Mouse (Mus musculus): Measurements from ENCODE around the gene Tshb. TPM values are rescaled to one million over a fixed set of nuclear protein-coding genes. Genes with fewer than 3 reads are reported as not detected.

Tshb gene
- polyA plus RNA-seq, 1 experiment: 0.09 TPM

GRCm38 (mm10) chr3:102762388-102762787 lies 20.1 kb downstream of the Tshb start:
- TF ChIP-seq MYOG (IDR thresholded peaks at IDR 0.05; ENCODE audit: control insufficient read depth, extremely low read depth, insufficient read length) (no peak), CEBPB (IDR thresholded peaks at IDR 0.05; ENCODE audit: low read depth) (no peak), MAX (IDR thresholded peaks at IDR 0.05) (no peak), MYOD1 (IDR thresholded peaks at IDR 0.05; ENCODE audit: control insufficient read depth, insufficient read length, low read depth) (no peak), FOSL1 (IDR thresholded peaks at IDR 0.05; ENCODE audit: insufficient read depth, low read length, poor library complexity, severe bottlenecking) (no peak), USF1 (IDR thresholded peaks at IDR 0.05; ENCODE audit: low read depth) (no peak), CTCF (IDR thresholded peaks at IDR 0.05; ENCODE audit: control insufficient read depth, insufficient read depth, insufficient read length) (no peak)
- Histone ChIP-seq H3K27me3 (ENCODE audit: control insufficient read depth, insufficient read depth, insufficient read length) (no peaks in the 10 kb centered on the region), H3K36me3 (ENCODE audit: control insufficient read depth, insufficient read depth) (no peaks in the 10 kb centered on the region), H3ac (ENCODE audit: control insufficient read depth, insufficient read length, low read depth) (no peak overlapping the region), H3K79me2 (ENCODE audit: control insufficient read depth, insufficient read depth) (no peaks in the 10 kb centered on the region), H3K4me3 (ENCODE audit: insufficient read depth, poor library complexity, severe bottlenecking) (no peak overlapping the region), H3K79me3 (ENCODE audit: low read depth) (no peaks in the 10 kb centered on the region)

GRCm38 (mm10) chr3:102760236-102760635 lies 22.3 kb downstream of the Tshb start:
- Histone ChIP-seq H3K4me3 (ENCODE audit: insufficient read depth, poor library complexity, severe bottlenecking) (no peak overlapping the region), H3K36me3 (ENCODE audit: control insufficient read depth, insufficient read depth) (no peaks in the 10 kb centered on the region), H3ac (ENCODE audit: control insufficient read depth, insufficient read length, low read depth) (no peak overlapping the region), H3K79me3 (ENCODE audit: low read depth) (no peaks in the 10 kb centered on the region), H3K79me2 (ENCODE audit: control insufficient read depth, insufficient read depth) (no peaks in the 10 kb centered on the region), H3K27me3 (ENCODE audit: control insufficient read depth, insufficient read depth, insufficient read length) (no peaks in the 10 kb centered on the region)
- TF ChIP-seq FOSL1 (IDR thresholded peaks at IDR 0.05; ENCODE audit: insufficient read depth, low read length, poor library complexity, severe bottlenecking): no peak
- TF ChIP-seq USF1 (IDR thresholded peaks at IDR 0.05; ENCODE audit: low read depth): no peak
- TF ChIP-seq MYOG (IDR thresholded peaks at IDR 0.05; ENCODE audit: control insufficient read depth, extremely low read depth, insufficient read length): no peak
- TF ChIP-seq MYOD1 (IDR thresholded peaks at IDR 0.05; ENCODE audit: control insufficient read depth, insufficient read length, low read depth): no peak
- no peak for TF ChIP-seq CTCF (IDR thresholded peaks at IDR 0.05; ENCODE audit: control insufficient read depth, insufficient read depth, insufficient read length)
- TF ChIP-seq CEBPB (IDR thresholded peaks at IDR 0.05; ENCODE audit: low read depth): no peak
- TF ChIP-seq MAX (IDR thresholded peaks at IDR 0.05): no peak

GRCm38 (mm10) chr3:102757019-102757418 lies 25.5 kb downstream of the Tshb start:
- TF ChIP-seq CEBPB (IDR thresholded peaks at IDR 0.05; ENCODE audit: low read depth): no peak
- TF ChIP-seq CTCF (IDR thresholded peaks at IDR 0.05; ENCODE audit: control insufficient read depth, insufficient read depth, insufficient read length): no peak
- TF ChIP-seq MYOD1 (IDR thresholded peaks at IDR 0.05; ENCODE audit: control insufficient read depth, insufficient read length, low read depth): no peak
- TF ChIP-seq MYOG (IDR thresholded peaks at IDR 0.05; ENCODE audit: control insufficient read depth, extremely low read depth, insufficient read length): no peak
- no peak for TF ChIP-seq FOSL1 (IDR thresholded peaks at IDR 0.05; ENCODE audit: insufficient read depth, low read length, poor library complexity, severe bottlenecking)
- no peak for TF ChIP-seq MAX (IDR thresholded peaks at IDR 0.05)
- no peak for TF ChIP-seq USF1 (IDR thresholded peaks at IDR 0.05; ENCODE audit: low read depth)
- Histone ChIP-seq H3K79me3 (ENCODE audit: low read depth) (no peaks in the 10 kb centered on the region), H3K79me2 (ENCODE audit: control insufficient read depth, insufficient read depth) (no peaks in the 10 kb centered on the region), H3K36me3 (ENCODE audit: control insufficient read depth, insufficient read depth) (no peaks in the 10 kb centered on the region), H3ac (ENCODE audit: control insufficient read depth, insufficient read length, low read depth) (no peak overlapping the region), H3K4me3 (ENCODE audit: insufficient read depth, poor library complexity, severe bottlenecking) (no peak overlapping the region), H3K27me3 (ENCODE audit: control insufficient read depth, insufficient read depth, insufficient read length) (no peaks in the 10 kb centered on the region)

GRCm38 (mm10) chr3:102755801-102756200 lies 26.7 kb downstream of the Tshb start:
- H3K36me3 ChIP-seq (ENCODE audit: control insufficient read depth, insufficient read depth): no peaks in the 10 kb centered on the region
- no peak overlapping the region for H3K4me3 ChIP-seq (ENCODE audit: insufficient read depth, poor library complexity, severe bottlenecking)
- H3ac ChIP-seq (ENCODE audit: control insufficient read depth, insufficient read length, low read depth): no peak overlapping the region
- H3K79me2 ChIP-seq (ENCODE audit: control insufficient read depth, insufficient read depth): no peaks in the 10 kb centered on the region
- H3K27me3 ChIP-seq (ENCODE audit: control insufficient read depth, insufficient read depth, insufficient read length): no peaks in the 10 kb centered on the region
- TF ChIP-seq FOSL1 (IDR thresholded peaks at IDR 0.05; ENCODE audit: insufficient read depth, low read length, poor library complexity, severe bottlenecking): peak; percentile 40
- no peak for TF ChIP-seq CEBPB (IDR thresholded peaks at IDR 0.05; ENCODE audit: low read depth)
- TF ChIP-seq MYOG (IDR thresholded peaks at IDR 0.05; ENCODE audit: control insufficient read depth, extremely low read depth, insufficient read length): no peak
- TF ChIP-seq USF1 (IDR thresholded peaks at IDR 0.05; ENCODE audit: low read depth): no peak
- no peak for TF ChIP-seq CTCF (IDR thresholded peaks at IDR 0.05; ENCODE audit: control insufficient read depth, insufficient read depth, insufficient read length)
- peak; percentile 23 for TF ChIP-seq MYOD1 (IDR thresholded peaks at IDR 0.05; ENCODE audit: control insufficient read depth, insufficient read length, low read depth)
- no peak for TF ChIP-seq MAX (IDR thresholded peaks at IDR 0.05)
- H3K79me3 ChIP-seq (ENCODE audit: low read depth): no peaks in the 10 kb centered on the region

- Histone ChIP-seq H3K79me3 (ENCODE audit: low read depth) (no peaks in the 10 kb centered on the region), H3K36me3 (ENCODE audit: control insufficient read depth, insufficient read depth) (no peaks in the 10 kb centered on the region), H3ac (ENCODE audit: control insufficient read depth, insufficient read length, low read depth) (no peak overlapping the region), H3K27me3 (ENCODE audit: control insufficient read depth, insufficient read depth, insufficient read length) (no peaks in the 10 kb centered on the region), H3K4me3 (ENCODE audit: insufficient read depth, poor library complexity, severe bottlenecking) (no peak overlapping the region), H3K79me2 (ENCODE audit: control insufficient read depth, insufficient read depth) (no peaks in the 10 kb centered on the region)
- no peak for TF ChIP-seq USF1 (IDR thresholded peaks at IDR 0.05; ENCODE audit: low read depth)
- TF ChIP-seq MYOG (IDR thresholded peaks at IDR 0.05; ENCODE audit: control insufficient read depth, extremely low read depth, insufficient read length): no peak
- TF ChIP-seq MYOD1 (IDR thresholded peaks at IDR 0.05; ENCODE audit: control insufficient read depth, insufficient read length, low read depth): no peak
- no peak for TF ChIP-seq FOSL1 (IDR thresholded peaks at IDR 0.05; ENCODE audit: insufficient read depth, low read length, poor library complexity, severe bottlenecking)
- no peak for TF ChIP-seq MAX (IDR thresholded peaks at IDR 0.05)
- TF ChIP-seq CTCF (IDR thresholded peaks at IDR 0.05; ENCODE audit: control insufficient read depth, insufficient read depth, insufficient read length): no peak
- no peak for TF ChIP-seq CEBPB (IDR thresholded peaks at IDR 0.05; ENCODE audit: low read depth)
These were observed 30.1 kb downstream of the Tshb start for GRCm38 (mm10) chr3:102752457-102752856.

GRCm38 (mm10) chr3:102752053-102752452 lies 30.5 kb downstream of the Tshb start:
- no peaks in the 10 kb centered on the region for H3K36me3 ChIP-seq (ENCODE audit: control insufficient read depth, insufficient read depth)
- no peaks in the 10 kb centered on the region for H3K27me3 ChIP-seq (ENCODE audit: control insufficient read depth, insufficient read depth, insufficient read length)
- H3K4me3 ChIP-seq (ENCODE audit: insufficient read depth, poor library complexity, severe bottlenecking): no peak overlapping the region
- H3K79me2 ChIP-seq (ENCODE audit: control insufficient read depth, insufficient read depth): no peaks in the 10 kb centered on the region
- no peaks in the 10 kb centered on the region for H3K79me3 ChIP-seq (ENCODE audit: low read depth)
- H3ac ChIP-seq (ENCODE audit: control insufficient read depth, insufficient read length, low read depth): no peak overlapping the region
- TF ChIP-seq MYOD1 (IDR thresholded peaks at IDR 0.05; ENCODE audit: control insufficient read depth, insufficient read length, low read depth) (no peak), USF1 (IDR thresholded peaks at IDR 0.05; ENCODE audit: low read depth) (no peak), MYOG (IDR thresholded peaks at IDR 0.05; ENCODE audit: control insufficient read depth, extremely low read depth, insufficient read length) (no peak), CTCF (IDR thresholded peaks at IDR 0.05; ENCODE audit: control insufficient read depth, insufficient read depth, insufficient read length) (no peak), MAX (IDR thresholded peaks at IDR 0.05) (no peak), CEBPB (IDR thresholded peaks at IDR 0.05; ENCODE audit: low read depth) (no peak), FOSL1 (IDR thresholded peaks at IDR 0.05; ENCODE audit: insufficient read depth, low read length, poor library complexity, severe bottlenecking) (no peak)
